Mouse (Mus musculus) ovary, postnatal 10 days (tissue): ENCODE measurements around the gene Ep400.

Source experiments
- DNase-seq: peaks from one replicate; pipeline ENCODE4 v3.0.0; 2022; ENCODE audit warnings: low spot score

Ep400 gene

GRCm38 (mm10) chr5:110665486-110666121 is 104.9 kb downstream of the Ep400 start:
- DNase-seq: no peak

DNA sequence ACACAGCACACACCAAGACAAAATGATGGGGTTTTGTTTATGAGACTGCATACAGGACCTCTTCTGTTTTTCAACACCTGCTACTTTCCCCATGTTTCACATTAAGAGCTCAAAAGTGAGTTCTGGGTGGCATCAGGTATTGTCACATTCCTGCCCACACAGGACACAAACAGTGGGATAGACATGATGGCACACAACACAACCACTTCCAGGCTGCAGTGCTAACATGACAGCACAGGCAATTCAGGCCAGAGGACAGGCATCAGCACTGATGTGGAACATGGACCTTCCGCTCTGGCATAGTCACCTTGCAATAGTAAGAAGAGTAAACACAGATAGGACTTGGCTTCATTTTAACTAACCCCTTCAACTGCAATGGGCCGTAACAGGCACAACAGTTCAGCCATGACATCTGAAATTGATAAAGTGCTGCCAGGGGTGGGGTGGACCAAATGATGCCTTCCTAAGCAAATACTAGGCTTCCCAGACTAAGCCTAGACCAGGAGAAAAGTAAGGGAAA is 105.7 kb downstream of the Ep400 start:
- no peak for DNase-seq

DNA sequence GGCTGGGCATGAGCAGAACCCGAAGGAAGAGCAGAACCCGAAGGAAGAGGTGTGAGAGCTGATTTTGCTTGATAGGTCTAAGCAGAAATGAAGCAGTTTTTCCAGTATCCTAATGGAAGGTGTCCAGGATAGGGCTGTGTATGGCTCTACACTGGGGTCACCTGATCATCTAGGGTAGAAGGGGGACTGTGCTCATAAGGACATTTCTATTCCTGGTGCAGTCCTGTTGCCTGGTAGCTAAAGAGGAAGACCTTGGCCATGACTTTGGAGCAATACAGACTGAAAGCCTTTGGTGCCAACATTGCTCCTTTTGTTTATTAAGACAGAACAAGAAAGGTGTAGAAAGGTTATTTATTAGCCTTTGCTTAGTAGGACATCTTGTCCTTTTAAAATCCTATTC is 106.5 kb downstream of the Ep400 start:
- DNase-seq: no peak

- DNase-seq: no peak
Measured at GRCm38 (mm10) chr5:110659682-110660081, 110.8 kb downstream of the Ep400 start.

GRCm38 (mm10) chr5:110653686-110654085 is 116.8 kb downstream of the Ep400 start:
- no peak for DNase-seq

GRCm38 (mm10) chr5:110652719-110653648 is 117.5 kb downstream of the Ep400 start, which contains the start of the genes Noc4l and Ddx51:
TSS of gene Noc4l (minus strand) at chr5:110653417.
TSS of gene Ddx51 (plus strand) at chr5:110653451.
- peak; percentile 93 for DNase-seq

GRCm38 (mm10) chr5:110646377-110646776 is 124.1 kb downstream of the Ep400 start:
- no peak for DNase-seq

DNA sequence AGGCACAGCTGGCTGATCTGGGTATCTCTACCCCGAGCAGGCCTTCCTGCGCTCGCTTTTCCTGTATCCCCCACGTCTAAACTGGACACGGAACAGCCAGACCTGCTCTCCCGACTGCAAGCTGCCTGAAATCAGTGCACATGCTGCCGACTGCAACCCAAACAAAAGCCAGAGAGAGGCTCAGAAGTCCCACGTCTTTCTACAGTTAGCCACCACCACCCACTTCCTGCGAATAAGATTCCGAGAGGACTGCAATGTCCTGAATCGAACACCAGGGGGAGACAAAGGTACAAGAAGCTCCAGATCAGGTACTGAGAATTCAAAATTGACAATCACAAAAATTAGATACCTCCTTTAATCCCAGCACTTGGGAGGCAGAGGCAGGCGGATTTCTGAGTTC is 131.1 kb downstream of the Ep400 start:
- peak; percentile 35 for DNase-seq

- no peak for DNase-seq
Measured at GRCm38 (mm10) chr5:110638306-110639074, 132.0 kb downstream of the Ep400 start.

DNA sequence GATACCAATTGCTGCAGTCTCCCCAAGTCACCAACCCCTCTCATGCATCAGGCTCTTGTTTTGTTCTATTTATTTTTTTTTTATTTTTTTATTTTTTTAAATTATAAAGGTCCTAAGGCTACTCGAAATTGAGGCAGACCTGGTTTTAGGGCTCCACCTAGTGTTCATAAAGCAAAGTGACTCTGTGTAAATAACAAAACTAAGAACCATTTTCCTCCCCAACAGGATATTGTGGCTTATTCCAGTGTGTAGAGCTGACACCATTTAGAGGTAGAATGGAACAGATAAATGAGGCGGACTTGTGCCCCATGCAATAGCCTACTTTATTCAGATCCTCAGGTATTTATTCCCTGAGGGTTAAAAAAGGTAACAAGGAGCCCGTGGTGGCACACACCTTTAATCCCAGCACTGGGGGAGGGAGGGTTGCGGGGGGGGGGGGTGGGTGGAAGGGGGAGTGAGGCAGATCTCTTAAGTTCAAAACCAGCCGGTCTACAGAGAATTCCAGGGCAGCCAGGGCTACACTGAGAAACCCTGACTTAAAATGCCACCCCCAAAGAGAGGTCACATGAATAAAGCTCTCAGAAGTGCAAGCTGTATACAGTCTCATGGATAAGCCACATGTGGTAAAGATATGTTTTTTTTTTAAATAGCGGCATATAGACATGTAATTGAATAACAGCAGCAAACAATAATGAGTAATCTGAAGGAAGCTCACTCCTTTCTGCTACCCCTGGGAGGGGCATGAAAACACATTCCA is 134.4 kb downstream of the Ep400 start:
- no peak for DNase-seq

- no peak for DNase-seq
Measured at GRCm38 (mm10) chr5:110629525-110630120, 140.9 kb downstream of the Ep400 start.

GRCm38 (mm10) chr5:110628156-110628555 is 142.4 kb downstream of the Ep400 start:
- no peak for DNase-seq

- no peak for DNase-seq
Measured at GRCm38 (mm10) chr5:110627351-110627750, 143.2 kb downstream of the Ep400 start.

GRCm38 (mm10) chr5:110624319-110624718 is 146.2 kb downstream of the Ep400 start:
- no peak for DNase-seq

DNA sequence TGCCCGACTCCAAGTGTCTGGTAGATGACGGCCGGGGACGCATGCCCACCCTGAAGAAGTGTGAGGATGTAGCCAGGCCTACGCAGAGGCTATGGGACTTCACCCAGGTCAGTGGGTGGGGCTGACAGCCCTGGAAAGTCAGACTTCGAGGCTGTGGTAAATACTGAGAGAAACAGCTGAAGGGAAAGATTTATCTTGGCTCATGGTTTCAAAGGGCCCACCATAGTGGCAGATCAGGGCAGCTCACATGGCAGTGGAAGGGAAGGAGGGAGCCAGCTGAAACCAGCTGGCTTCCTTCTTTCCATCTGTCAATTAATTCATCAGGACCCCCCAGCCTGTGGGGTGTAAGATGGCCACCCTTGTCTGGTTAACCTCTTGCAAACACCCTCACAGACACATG is 151.3 kb downstream of the Ep400 start:
- DNase-seq: no peak
